In genomic region chr13:81232839-81233238, GRCm38 (mm10) we compare ENCODE assay signal across 12 mouse cellular contexts.
DNase-seq lines count a peak whose midpoint lies in the region; ATAC-seq and TF ChIP-seq lines count a peak whose summit lies in the region.
"Had no signal": no experiment of that assay in that cellular context is flagged by ENCODE, and none has a peak within 500 bp of the region (broad histone marks: within the 10 kb centered on the region; RNA-seq: fewer than 3 reads in every experiment).

No protein-coding gene starts in this region.

- H3K27me3 ChIP-seq in neural tube, embryonic 14.5 days (ENCODE audit: control insufficient read depth, insufficient read depth, low read length), result no peaks in the 10 kb centered on the region
- H3K27me3 ChIP-seq: liver, embryonic 13.5 days had no signal

- no peak overlapping the region for H3K27ac ChIP-seq in neural tube, embryonic 14.5 days (ENCODE audit: low read depth, low read length)
- H3K27ac ChIP-seq: heart, adult 2 months; liver, embryonic 13.5 days had no signal

- no peaks in the 10 kb centered on the region for H3K9me3 ChIP-seq in neural tube, embryonic 14.5 days (ENCODE audit: control insufficient read depth, low read length)
- H3K9me3 ChIP-seq: liver, embryonic 13.5 days had no signal

- H3K36me3 ChIP-seq in neural tube, embryonic 14.5 days (ENCODE audit: control insufficient read depth, insufficient read depth, low read length), result no peaks in the 10 kb centered on the region
- H3K36me3 ChIP-seq: liver, embryonic 13.5 days had no signal

- ATAC-seq in neural tube, embryonic 14.5 days (ENCODE audit: low read depth), result peak; percentile 63; the same call in 1 of the 2 replicates
- no peak for ATAC-seq in erythroblast, adult 5-6 weeks (replicated peaks; ENCODE audit: low FRiP score, poor library complexity, severe bottlenecking)

- H3K4me3 ChIP-seq in neural tube, embryonic 14.5 days (ENCODE audit: low read depth, low read length), result no peak overlapping the region
- H3K4me3 ChIP-seq: heart, adult 2 months; liver, embryonic 13.5 days had no signal

- no peak for TF ChIP-seq CTCF in brain, embryonic 14.5 days (IDR thresholded peaks at IDR 0.05; ENCODE audit: borderline replicate concordance, extremely low read depth, insufficient read depth, insufficient read length)

- no peak overlapping the region for H3K4me2 ChIP-seq in neural tube, embryonic 14.5 days (ENCODE audit: low read depth, low read length)
- H3K4me2 ChIP-seq: liver, embryonic 13.5 days had no signal

- H3K4me1 ChIP-seq in neural tube, embryonic 14.5 days (ENCODE audit: control insufficient read depth, insufficient read depth, low read length), result no peaks in the 10 kb centered on the region
- H3K4me1 ChIP-seq: liver, embryonic 13.5 days had no signal

- no peak for DNase-seq in neural tube, embryonic 10.5 days (ENCODE audit: extremely low spot score, low spot score)
- DNase-seq in brain, embryonic 14.5 days (ENCODE audit: low read depth), result peak; percentile 19
- DNase-seq in kidney, postnatal 36 days, result peak; percentile 18 to 40
- no peak for DNase-seq in frontal cortex, postnatal 10 days (ENCODE audit: low spot score in 2 of 2)
- DNase-seq in layer of hippocampus, adult 18-20 months (ENCODE audit: low spot score in 2 of 2), result no peak
- DNase-seq: cerebellum, adult 2 months; heart, adult 2 months; liver, embryonic 13.5 days; right cerebral cortex, postnatal 25 days; thymus, postnatal 4 days had no signal

- TF ChIP-seq POLR2A in brain, embryonic 14.5 days (IDR thresholded peaks at IDR 0.05; ENCODE audit: borderline replicate concordance, extremely low read depth, insufficient read depth, insufficient read length, poor library complexity, severe bottlenecking), result no peak

- H3K9ac ChIP-seq in neural tube, embryonic 14.5 days (replicated peaks; ENCODE audit: low read depth, low read length), result no peak overlapping the region
- H3K9ac ChIP-seq: liver, embryonic 13.5 days had no signal

Comparison
In these comparisons a context has a peak if more than half of its experiments do, and no peak if none do; other contexts are left out.
1. DNase-seq: peak in brain, embryonic 14.5 days (single experiment) and kidney, postnatal 36 days (2 of 2); none in neural tube, embryonic 10.5 days (single experiment), frontal cortex, postnatal 10 days (0 of 2) and layer of hippocampus, adult 18-20 months (0 of 2).